Mouse (Mus musculus) hindbrain, embryonic 11.5 days (tissue): Measurements from ENCODE around the gene A930009A15Rik. TPM values are rescaled to one million over a fixed set of nuclear protein-coding genes. Genes with fewer than 3 reads are reported as not detected.

Source experiments
- ATAC-seq: fragments of 200-750 bp; cut with Nextera tagmentation; 2 replicates; pipeline ENCODE4 v1.8.0; 2017; ENCODE audit warnings: mild to moderate bottlenecking, moderate TSS enrichment, moderate library complexity; ENCODE audit not compliant: low FRiP score
- DNase-seq: peaks from one replicate; pipeline ENCODE4 v3.0.0-alpha.2; 2015; ENCODE audit warnings: low spot score
- H3K27ac ChIP-seq: fragments of 300-500 bp; sonication (generic); 2 replicates; pipeline ENCODE4 v1.5.1; 2014; ENCODE audit warnings: mild to moderate bottlenecking, low read depth, low read length
- H3K27me3 ChIP-seq: fragments of 300-500 bp; sonication (generic); 2 replicates; pipeline ENCODE4 v1.6.1; 2014; ENCODE audit warnings: mild to moderate bottlenecking, low read length, moderate library complexity, mixed read lengths; ENCODE audit not compliant: control insufficient read depth, insufficient read depth
- H3K36me3 ChIP-seq: fragments of 300-500 bp; sonication (generic); 2 replicates; pipeline ENCODE4 v1.6.1; 2014; ENCODE audit warnings: mild to moderate bottlenecking, low read length, moderate library complexity, mixed read lengths; ENCODE audit not compliant: control insufficient read depth, insufficient read depth
- H3K4me1 ChIP-seq: fragments of 300-500 bp; sonication (generic); replicated peaks from 2 replicates; pipeline ENCODE4 v1.6.1; 2014; ENCODE audit warnings: low read length, mixed read lengths; ENCODE audit not compliant: control insufficient read depth, insufficient read depth
- H3K4me2 ChIP-seq: fragments of 300-500 bp; sonication (generic); replicated peaks from 2 replicates; pipeline ENCODE4 v1.6.1; 2014; ENCODE audit warnings: mild to moderate bottlenecking, low read depth, low read length
- H3K4me3 ChIP-seq: fragments of 300-500 bp; sonication (generic); 2 replicates; pipeline ENCODE4 v1.5.1; 2014; ENCODE audit warnings: low read depth, low read length
- H3K9ac ChIP-seq: fragments of 300-500 bp; sonication (generic); 2 replicates; pipeline ENCODE4 v1.6.1; 2014; ENCODE audit warnings: low read depth, low read length
- H3K9me3 ChIP-seq: fragments of 300-500 bp; sonication (generic); 2 replicates; pipeline ENCODE4 v1.6.1; 2016; ENCODE audit warnings: low read length; ENCODE audit not compliant: control insufficient read depth
- WGBS: fragments of 180-500 bp; shearing (Covaris S2); extraction: QIAGEN DNeasy Blood & Tissue Kit; methylation state at CpG from one replicate; pipeline ENCODE4 v1.1.7; 2014; 5-methylcytosine and 5-hydroxymethylcytosine counted together
- polyA plus RNA-seq: library from polyadenylated mRNA; unstranded; fragments of >200 nt; fragmentation: Nextera tagmentation; extraction: Ambion mirVana; gene quantifications from 2 replicates; pipeline ENCODE4 v1.2.1, GENCODE M21; 2014

Gene A930009A15Rik
- polyA plus RNA-seq, 1 experiment from 2014 or later: 0.40 TPM

DNA sequence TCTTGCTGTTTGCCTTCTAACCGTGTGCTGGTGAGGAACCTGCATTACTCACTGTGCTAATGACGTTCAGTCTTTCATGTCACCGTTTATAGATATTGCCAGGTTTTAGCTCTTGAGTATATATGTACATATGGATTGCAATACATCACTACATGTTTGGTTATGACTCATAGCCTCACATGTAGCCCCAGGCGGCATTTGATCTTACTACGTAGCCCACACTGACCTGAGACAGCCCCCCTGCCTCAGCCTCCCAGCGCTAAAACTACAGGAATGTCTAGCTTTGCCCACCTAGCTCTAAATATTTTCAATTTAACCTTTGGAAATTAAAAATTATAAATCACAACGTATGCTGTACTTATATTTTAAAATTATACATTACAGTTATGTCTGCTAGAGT is 53.7 kb downstream of the A930009A15Rik start:
- 85% methylated on average over 7 of the region's 7 CpGs for WGBS
- no peak for ATAC-seq
- H3K27ac ChIP-seq: no peak overlapping the region

DNA sequence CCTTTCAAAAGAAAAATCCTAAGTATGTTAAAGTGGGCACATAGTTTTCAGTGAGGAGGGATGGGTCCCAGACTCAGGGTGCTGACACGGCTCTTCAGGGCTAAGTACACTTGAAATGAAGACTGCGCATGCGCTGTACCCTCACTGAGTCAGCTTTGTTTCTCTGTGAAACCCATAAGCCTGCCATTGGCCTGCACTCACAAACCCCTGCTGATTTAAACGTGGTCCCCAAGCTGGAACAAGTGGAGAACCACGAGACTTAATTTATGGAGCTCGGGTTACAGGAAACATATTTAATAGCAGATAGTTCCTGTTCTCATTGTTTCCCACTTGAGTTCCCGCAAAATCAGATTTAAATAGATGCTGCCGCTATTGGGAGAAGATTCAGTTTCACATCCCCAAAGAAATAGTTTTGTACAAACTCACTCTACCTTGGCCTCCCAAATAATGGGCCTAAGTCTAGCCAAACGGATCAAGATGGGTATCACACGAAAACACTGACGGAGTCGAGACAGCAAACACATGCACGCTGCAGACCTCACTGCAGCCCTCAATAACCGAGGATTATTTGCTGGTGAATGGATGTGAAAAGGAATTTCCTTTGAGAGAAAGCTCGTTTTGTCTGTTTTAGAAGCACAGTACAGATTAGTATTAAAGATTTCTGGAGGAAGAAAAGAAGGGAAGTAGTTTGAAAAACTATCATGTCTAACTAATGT is 54.3 kb downstream of the A930009A15Rik start:
- H3K27me3 ChIP-seq: no peaks in the 10 kb centered on the region
- H3K36me3 ChIP-seq: no peaks in the 10 kb centered on the region
- ATAC-seq: no peak
- H3K9ac ChIP-seq: no peak overlapping the region
- no peak overlapping the region for H3K4me2 ChIP-seq
- peak; percentile 2 for DNase-seq
- H3K9me3 ChIP-seq: no peaks in the 10 kb centered on the region
- WGBS: 71% methylated on average over 15 of the region's 15 CpGs
- no peak overlapping the region for H3K4me3 ChIP-seq
- H3K4me1 ChIP-seq: no peaks in the 10 kb centered on the region
- H3K27ac ChIP-seq: no peak overlapping the region

More for the DNA sequence above, 53.7 kb downstream of the A930009A15Rik start:
- Histone ChIP-seq H3K9me3 (no peaks in the 10 kb centered on the region), H3K36me3 (no peaks in the 10 kb centered on the region), H3K4me2 (no peak overlapping the region), H3K9ac (no peak overlapping the region), H3K4me1 (no peaks in the 10 kb centered on the region), H3K4me3 (no peak overlapping the region), H3K27me3 (no peaks in the 10 kb centered on the region)
- DNase-seq: no peak

DNA sequence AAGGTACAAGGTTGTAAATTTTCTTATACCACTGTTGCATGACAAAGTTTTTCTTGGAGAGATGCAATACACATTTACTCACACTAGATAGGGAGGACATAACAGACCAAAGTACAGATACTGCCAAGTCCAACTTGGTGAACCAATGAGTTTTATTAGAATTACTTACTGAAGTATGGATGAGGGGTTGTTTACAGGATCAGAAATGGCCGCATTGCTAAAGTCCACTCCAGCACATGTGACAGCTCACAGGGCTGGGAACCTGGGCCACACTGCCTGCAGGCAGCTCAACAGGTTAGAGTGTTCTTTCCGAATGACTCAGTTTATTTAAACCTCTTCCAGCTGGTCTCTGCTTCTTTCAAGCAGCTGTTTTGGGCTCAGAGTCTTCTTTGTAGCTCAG is 55.2 kb downstream of the A930009A15Rik start:
- Histone ChIP-seq H3K4me1 (no peaks in the 10 kb centered on the region), H3K27ac (no peak overlapping the region), H3K9me3 (no peaks in the 10 kb centered on the region), H3K4me2 (no peak overlapping the region), H3K9ac (no peak overlapping the region), H3K4me3 (no peak overlapping the region), H3K36me3 (no peaks in the 10 kb centered on the region), H3K27me3 (no peaks in the 10 kb centered on the region)
- WGBS: 84% methylated on average over 2 of the region's 2 CpGs
- ATAC-seq (no peak), DNase-seq (no peak)

DNA sequence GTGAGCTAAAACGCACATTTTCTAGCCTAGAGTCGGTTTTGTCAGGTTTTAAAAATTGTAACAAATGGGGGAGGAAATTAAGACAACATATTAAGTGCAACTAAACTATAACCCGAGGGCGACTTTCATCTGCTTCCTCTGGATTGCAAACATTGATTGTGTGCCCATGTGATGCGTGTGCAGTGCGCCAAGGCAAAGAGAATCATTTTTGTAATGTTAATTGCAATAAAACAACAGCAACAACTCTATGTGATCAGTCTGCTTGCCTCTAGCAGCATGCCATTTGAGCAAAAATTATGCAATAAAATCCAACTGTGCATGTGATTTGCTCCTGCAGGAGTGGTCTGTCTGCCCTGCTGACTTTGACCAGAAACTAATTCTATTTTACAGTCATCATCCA is 56.9 kb downstream of the A930009A15Rik start:
- H3K36me3 ChIP-seq: no peaks in the 10 kb centered on the region
- no peak overlapping the region for H3K9ac ChIP-seq
- no peaks in the 10 kb centered on the region for H3K9me3 ChIP-seq
- H3K4me2 ChIP-seq: no peak overlapping the region
- DNase-seq (no peak), ATAC-seq (no peak)
- H3K4me3 ChIP-seq: no peak overlapping the region
- WGBS: 89% methylated on average over 6 of the region's 6 CpGs
- no peaks in the 10 kb centered on the region for H3K27me3 ChIP-seq
- no peaks in the 10 kb centered on the region for H3K4me1 ChIP-seq
- H3K27ac ChIP-seq: no peak overlapping the region

Other genes with a start within 250 kb of the A930009A15Rik start
- 35.7 and 39.1 TPM in 2 replicates for gene Tmem19, start 207.5 kb upstream of the A930009A15Rik start, polyA plus RNA-seq
- gene Thap2, start 185.5 kb upstream of the A930009A15Rik start, polyA plus RNA-seq: 26.8 and 31.1 TPM in 2 replicates
- gene Zfc3h1, start 185.0 kb upstream of the A930009A15Rik start, polyA plus RNA-seq: 22.0 and 31.0 TPM in 2 replicates
- gene Lgr5, start 17.8 kb downstream of the A930009A15Rik start, polyA plus RNA-seq: 6.4 and 6.7 TPM in 2 replicates
- gene Tspan8, start 246.8 kb downstream of the A930009A15Rik start, polyA plus RNA-seq: 1.4 and 1.5 TPM in 2 replicates